ENCODE assay signal across 12 mouse cellular contexts in the genomic region with DNA sequence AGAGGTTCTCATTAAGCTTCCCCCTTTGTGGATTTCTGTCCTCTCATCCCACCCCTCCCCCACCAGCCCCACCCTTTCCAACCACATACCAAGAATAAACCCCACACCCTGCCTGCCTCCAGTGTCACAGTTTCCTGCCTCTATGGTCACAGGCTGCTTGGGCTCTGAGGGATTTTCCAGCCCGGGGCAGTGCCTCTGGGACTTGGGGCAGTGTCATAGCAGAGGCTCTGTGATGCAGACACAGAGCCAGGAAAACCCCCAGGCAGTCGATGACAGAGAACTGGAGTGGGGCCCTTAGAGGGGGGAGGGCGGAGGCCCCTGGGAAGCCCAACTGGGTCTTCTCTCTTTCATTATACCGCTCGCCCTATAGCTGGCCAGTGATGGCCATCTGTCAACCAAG. TPM values are rescaled to one million over a fixed set of nuclear protein-coding genes. Genes with fewer than 3 reads are reported as not detected.
DNase-seq lines count a peak whose midpoint lies in the region; ATAC-seq and TF ChIP-seq lines count a peak whose summit lies in the region.
"Had no signal": no experiment of that assay in that cellular context is flagged by ENCODE, and none has a peak within 500 bp of the region (broad histone marks: within the 10 kb centered on the region; RNA-seq: fewer than 3 reads in every experiment).

No protein-coding gene starts in this region.

- H3K4me3 ChIP-seq in kidney, postnatal 0 days (replicated peaks; ENCODE audit: low read depth, low read length) = no peak overlapping the region
- no peak overlapping the region for H3K4me3 ChIP-seq in CH12.LX (replicated peaks in 1 of 3; ENCODE audit: low read depth in 2 of 3, low read length in 2 of 3, poor library complexity in 1 of 3)
- H3K4me3 ChIP-seq in cerebellum, adult 2 months (replicated peaks; ENCODE audit: insufficient read depth, low read depth, low read length) = no peak overlapping the region
- H3K4me3 ChIP-seq: hindbrain, embryonic 15.5 days had no signal

- no peaks in the 10 kb centered on the region for H3K9me3 ChIP-seq in kidney, postnatal 0 days (replicated peaks; ENCODE audit: low read length)
- H3K9me3 ChIP-seq in CH12.LX (replicated peaks; ENCODE audit: low read length) = no peaks in the 10 kb centered on the region
- H3K9me3 ChIP-seq: hindbrain, embryonic 15.5 days had no signal

- no peak for DNase-seq in kidney, postnatal 0 days (ENCODE audit: low spot score)
- no peak for DNase-seq in kidney, adult 8-10 months
- peak; percentile 94 for DNase-seq in CH12.LX (ENCODE audit: extremely low read depth)
- no peak for DNase-seq in cerebellum, adult 2 months
- no peak for DNase-seq in spleen, postnatal 14 days (ENCODE audit: low spot score in 2 of 2)
- DNase-seq in spleen, postnatal 4 days (ENCODE audit: low spot score in 2 of 2) = no peak
- DNase-seq: gastrocnemius, postnatal 10 days; liver; right cerebral cortex, postnatal 25 days had no signal

- no peak overlapping the region for H3K27ac ChIP-seq in kidney, postnatal 0 days
- peak overlapping the region; percentile 80 for H3K27ac ChIP-seq in CH12.LX (ENCODE audit: insufficient read depth, low read depth)
- no peak overlapping the region for H3K27ac ChIP-seq in cerebellum, adult 2 months (ENCODE audit: insufficient read depth, low read length)
- H3K27ac ChIP-seq: hindbrain, embryonic 15.5 days had no signal

- TF ChIP-seq RAD21 in CH12.LX (IDR thresholded peaks at IDR 0.05; ENCODE audit: low read depth, low read length) = peak; percentile 12

- TF ChIP-seq EP300 in CH12.LX (IDR thresholded peaks at IDR 0.05; ENCODE audit: low read length) = peak; percentile 97

- dilution Hi-C loops in CH12.LX (cut with MboI; ENCODE audit: extremely low pct_ligation_motif_present, extremely low pct_unique_long_range_greater_than_20kb, low sequenced_read_pairs) = no loop called here

- TF ChIP-seq CTCF in kidney, postnatal 0 days (IDR thresholded peaks at IDR 0.05; ENCODE audit: low read depth) = no peak
- no peak for TF ChIP-seq CTCF in CH12.LX (conservative IDR thresholded peaks at IDR 0.05 in 1 of 2, IDR thresholded peaks at IDR 0.05 in 1 of 2; ENCODE audit: low read depth in 2 of 2, low read length in 2 of 2)
- TF ChIP-seq CTCF in cerebellum, adult 2 months (IDR thresholded peaks at IDR 0.05; ENCODE audit: borderline replicate concordance, insufficient read depth, low read depth, low read length) = no peak

- TF ChIP-seq POLR2A in CH12.LX (IDR thresholded peaks at IDR 0.05; ENCODE audit: low read depth, low read length) = peak; percentile 28; the same call in 1 of the 2 replicates
- no peak for TF ChIP-seq POLR2A in cerebellum, adult 2 months (IDR thresholded peaks at IDR 0.05; ENCODE audit: borderline replicate concordance, insufficient read depth, low read length)

- H3K9ac ChIP-seq in kidney, postnatal 0 days (ENCODE audit: low read depth, low read length) = no peak overlapping the region
- H3K9ac ChIP-seq in CH12.LX (ENCODE audit: insufficient read depth, low read depth) = 0 out of 2 replicates have a peak overlapping the region, but pooled peaks have one; percentile 19
- H3K9ac ChIP-seq: hindbrain, embryonic 15.5 days had no signal

- no peak overlapping the region for H3K4me2 ChIP-seq in kidney, postnatal 0 days (ENCODE audit: low read length)
- peak overlapping the region; percentile 60 for H3K4me2 ChIP-seq in CH12.LX (ENCODE audit: insufficient read depth, low read depth, poor library complexity, severe bottlenecking)
- H3K4me2 ChIP-seq: hindbrain, embryonic 15.5 days had no signal

- no peaks in the 10 kb centered on the region for H3K27me3 ChIP-seq in kidney, postnatal 0 days (ENCODE audit: insufficient read depth, low read length)
- no peaks in the 10 kb centered on the region for H3K27me3 ChIP-seq in CH12.LX (replicated peaks)
- H3K27me3 ChIP-seq in cerebellum, adult 2 months (ENCODE audit: control insufficient read depth, insufficient read depth, low read length) = no peaks in the 10 kb centered on the region
- H3K27me3 ChIP-seq: hindbrain, embryonic 15.5 days had no signal

- no peaks in the 10 kb centered on the region for H3K79me2 ChIP-seq in CH12.LX (replicated peaks; ENCODE audit: control insufficient read depth, extremely low read depth, insufficient read depth, poor library complexity, severe bottlenecking)

- no peaks in the 10 kb centered on the region for H3K36me3 ChIP-seq in kidney, postnatal 0 days (ENCODE audit: insufficient read depth, low read length)
- H3K36me3 ChIP-seq in CH12.LX (replicated peaks in 1 of 2; ENCODE audit: control insufficient read depth in 1 of 2, insufficient read depth in 1 of 2, low read length in 1 of 2) = no peaks in the 10 kb centered on the region
- H3K36me3 ChIP-seq: hindbrain, embryonic 15.5 days had no signal

- in situ Hi-C loops in CH12.LX (cut with MboI; ENCODE audit: low pct_ligation_motif_present, low pct_unique_long_range_greater_than_20kb, low sequenced_read_pairs) = no loop called here

- 0 out of 2 replicates have a peak, but pooled peaks have one; percentile 40 for ATAC-seq in kidney, postnatal 0 days (replicated peaks; ENCODE audit: low FRiP score, low read depth)
- peak; percentile 92 for ATAC-seq in common myeloid progenitor, adult 5-6 weeks (replicated peaks; ENCODE audit: low read depth, poor library complexity, severe bottlenecking)
- ATAC-seq in monocyte, adult 5-6 weeks (replicated peaks; ENCODE audit: insufficient number of reproducible peaks, low FRiP score, low TSS enrichment, poor library complexity, severe bottlenecking) = peak; percentile 82

- no peaks in the 10 kb centered on the region for H3K4me1 ChIP-seq in kidney, postnatal 0 days (replicated peaks; ENCODE audit: insufficient read depth, low read length)
- H3K4me1 ChIP-seq in CH12.LX (ENCODE audit: control insufficient read depth in 1 of 2, insufficient read depth in 2 of 2) = peaks cover 37 to 64% of the 10 kb centered on the region in 2 experiments
- no peaks in the 10 kb centered on the region for H3K4me1 ChIP-seq in cerebellum, adult 2 months (ENCODE audit: control insufficient read depth, insufficient read depth, low read length)
- H3K4me1 ChIP-seq: hindbrain, embryonic 15.5 days had no signal

- 61% methylated on average over 5 of the region's 5 CpGs for WGBS in kidney, postnatal 0 days
- 49% methylated on average over 5 of the region's 5 CpGs for WGBS in cerebellum, adult 2 months

TF ChIP-seq in CH12.LX, 34 proteins besides CTCF, POLR2A, EP300 and RAD21:
- TF ChIP-seq ZMIZ1 (IDR thresholded peaks at IDR 0.05; ENCODE audit: low read depth, low read length) (no peak; the same call in 1 of the 2 replicates), E2F4 (IDR thresholded peaks at IDR 0.05; ENCODE audit: insufficient replicate concordance, low read depth, low read length) (no peak), NRF1 (IDR thresholded peaks at IDR 0.05; ENCODE audit: low read depth, low read length) (no peak), NELFE (IDR thresholded peaks at IDR 0.05; ENCODE audit: low read depth, low read length) (no peak), JUN (IDR thresholded peaks at IDR 0.05; ENCODE audit: insufficient read depth, low read depth, low read length) (peak; percentile 56; the same call in 1 of the 2 replicates), TBP (conservative IDR thresholded peaks at IDR 0.05; ENCODE audit: low read depth, low read length) (0 out of 2 replicates have a peak, but pooled peaks have one; percentile 47), TCF12 (IDR thresholded peaks at IDR 0.05; ENCODE audit: low read depth, low read length) (peak; percentile 98), PAX5 (IDR thresholded peaks at IDR 0.05; ENCODE audit: low read length) (no peak), SIN3A (IDR thresholded peaks at IDR 0.05; ENCODE audit: low read length) (peak; percentile 91), CHD1 (IDR thresholded peaks at IDR 0.05; ENCODE audit: low read depth, low read length) (no peak), KAT2A (IDR thresholded peaks at IDR 0.05; ENCODE audit: insufficient replicate concordance, low read length) (no peak), CHD2 (IDR thresholded peaks at IDR 0.05; ENCODE audit: low read length) (peak; percentile 94), ELF1 (IDR thresholded peaks at IDR 0.05; ENCODE audit: low read depth, low read length) (peak; percentile 66), MAFK (IDR thresholded peaks at IDR 0.05; ENCODE audit: insufficient replicate concordance, low read length) (peak; percentile 50; the same call in 1 of the 2 replicates), ZNF384 (IDR thresholded peaks at IDR 0.05; ENCODE audit: low read depth, low read length) (peak; percentile 28), JUND (conservative IDR thresholded peaks at IDR 0.05; ENCODE audit: low read depth, low read length) (peak; percentile 69), BHLHE40 (IDR thresholded peaks at IDR 0.05; ENCODE audit: low read depth, low read length) (peak; percentile 93), IRF4 (IDR thresholded peaks at IDR 0.05; ENCODE audit: low read depth, low read length) (peak; percentile 99), USF1 (IDR thresholded peaks at IDR 0.05; ENCODE audit: low read depth, low read length) (no peak), HCFC1 (IDR thresholded peaks at IDR 0.05; ENCODE audit: low read depth, low read length) (peak; percentile 47), MYC (IDR thresholded peaks at IDR 0.05; ENCODE audit: low read depth, low read length) (no peak), MEF2A (IDR thresholded peaks at IDR 0.05; ENCODE audit: borderline replicate concordance, low read depth, low read length) (peak; percentile 95), GABPA (IDR thresholded peaks at IDR 0.05; ENCODE audit: insufficient replicate concordance, low read depth, low read length) (no peak), MAZ (IDR thresholded peaks at IDR 0.05; ENCODE audit: low read depth, low read length) (no peak; the same call in 1 of the 2 replicates), RCOR1 (conservative IDR thresholded peaks at IDR 0.05; ENCODE audit: low read depth, low read length) (no peak), MAX (IDR thresholded peaks at IDR 0.05; ENCODE audit: low read length) (no peak), POLR2AphosphoS2 (IDR thresholded peaks at IDR 0.05; ENCODE audit: low read depth, low read length) (no peak), SMC3 (IDR thresholded peaks at IDR 0.05; ENCODE audit: low read depth, low read length) (peak; percentile 30), ZC3H11A (IDR thresholded peaks at IDR 0.05; ENCODE audit: low read depth, low read length) (no peak), ETS1 (conservative IDR thresholded peaks at IDR 0.05; ENCODE audit: low read depth, low read length) (peak; percentile 97)
TF ChIP-seq in CH12.LX: peak in this region for 15.

RNA-seq across cellular contexts. Expression of gene Bhlhe40, which starts 27.9 kb away (rescaled TPM):
- polyA plus RNA-seq in kidney, postnatal 0 days (2015; fragmentation: Nextera tagmentation; extraction: Ambion mirVana) = 23.8 and 28.6 TPM in 2 replicates
- total RNA-seq in CH12.LX (2012; rRNA removed) (77.7 and 130 TPM in 2 replicates), CH12.LX (2014; rRNA removed) (44.6 and 55.4 TPM in 2 replicates)
- polyA plus RNA-seq in CH12.LX (2012; ENCODE audit: insufficient read length, low read depth) = 109 and 117 TPM in 2 replicates
- total RNA-seq in common myeloid progenitor, adult 5-6 weeks (2017) = 4.3 and 4.6 TPM in 2 replicates
- 293 to 388 TPM (median 305 TPM) in 3 replicates for total RNA-seq in monocyte, adult 5-6 weeks (2017)
- 44.3 and 49.0 TPM in 2 replicates for polyA plus RNA-seq in cerebellum, adult 2 months (2012; rRNA removed)

Comparison
In these comparisons a context has a peak if more than half of its experiments do, and no peak if none do; other contexts are left out.
1. ATAC-seq: peak in every context shown above with its lines; median percentile 92 in common myeloid progenitor, adult 5-6 weeks; 82 in monocyte, adult 5-6 weeks; 40 in kidney, postnatal 0 days.